Mouse (Mus musculus) limb, embryonic 10.5 days (tissue): Measurements from ENCODE around the gene Med22. TPM values are rescaled to one million over a fixed set of nuclear protein-coding genes. Genes with fewer than 3 reads are reported as not detected.
A peak's percentile ranks its signal among the peaks of the same experiment; 100 is the strongest.

Source experiments
- DNase-seq: peaks from one replicate; pipeline ENCODE4 v3.0.0-alpha.2; 2017; ENCODE audit warnings: low spot score
- H3K27ac ChIP-seq: fragments of 300-500 bp; sonication (generic); 2 replicates; pipeline ENCODE4 v1.5.1; 2016; ENCODE audit warnings: mild to moderate bottlenecking
- H3K27me3 ChIP-seq: fragments of 300-500 bp; sonication (generic); 2 replicates; pipeline ENCODE4 v1.6.1; 2016; ENCODE audit warnings: low read depth, mild to moderate bottlenecking; ENCODE audit not compliant: poor library complexity, severe bottlenecking
- H3K36me3 ChIP-seq: fragments of 300-500 bp; sonication (generic); 2 replicates; pipeline ENCODE4 v1.6.1; 2016; ENCODE audit warnings: mild to moderate bottlenecking, moderate library complexity
- H3K4me1 ChIP-seq: fragments of 300-500 bp; sonication (generic); 2 replicates; pipeline ENCODE4 v1.6.1; 2016
- H3K4me3 ChIP-seq: fragments of 300-500 bp; sonication (generic); 2 replicates; pipeline ENCODE4 v1.5.1; 2016; ENCODE audit warnings: mild to moderate bottlenecking, moderate library complexity
- H3K9me3 ChIP-seq: fragments of 300-500 bp; sonication (generic); replicated peaks from 2 replicates; pipeline ENCODE4 v1.6.1; 2016; ENCODE audit warnings: mild to moderate bottlenecking
- WGBS: fragments of 180-500 bp; shearing (Covaris S2); methylation state at CpG from one replicate; pipeline ENCODE4 v1.1.7; 2016; 5-methylcytosine and 5-hydroxymethylcytosine counted together
- polyA plus RNA-seq: library from polyadenylated mRNA; unstranded; fragments of >200 nt; fragmentation: Nextera tagmentation; extraction: Ambion mirVana; gene quantifications from 2 replicates; pipeline ENCODE4 v1.2.1, GENCODE M21; 2016

Gene Med22
- polyA plus RNA-seq, 1 experiment from 2014 or later: 79.3 TPM

GRCm38 (mm10) chr2:26913416-26914147 is 3.1 kb upstream of the Med22 start:
- WGBS: 85% methylated on average over 17 of the region's 17 CpGs
- Histone ChIP-seq H3K36me3 (peaks cover 58% of the 10 kb centered on the region), H3K4me1 (peaks cover 65% of the 10 kb centered on the region), H3K27me3 (no peaks in the 10 kb centered on the region), H3K27ac (no peak overlapping the region), H3K4me3 (0 out of 2 replicates have a peak overlapping the region, but pooled peaks have one; percentile 1), H3K9me3 (no peaks in the 10 kb centered on the region)
- DNase-seq: no peak

DNA sequence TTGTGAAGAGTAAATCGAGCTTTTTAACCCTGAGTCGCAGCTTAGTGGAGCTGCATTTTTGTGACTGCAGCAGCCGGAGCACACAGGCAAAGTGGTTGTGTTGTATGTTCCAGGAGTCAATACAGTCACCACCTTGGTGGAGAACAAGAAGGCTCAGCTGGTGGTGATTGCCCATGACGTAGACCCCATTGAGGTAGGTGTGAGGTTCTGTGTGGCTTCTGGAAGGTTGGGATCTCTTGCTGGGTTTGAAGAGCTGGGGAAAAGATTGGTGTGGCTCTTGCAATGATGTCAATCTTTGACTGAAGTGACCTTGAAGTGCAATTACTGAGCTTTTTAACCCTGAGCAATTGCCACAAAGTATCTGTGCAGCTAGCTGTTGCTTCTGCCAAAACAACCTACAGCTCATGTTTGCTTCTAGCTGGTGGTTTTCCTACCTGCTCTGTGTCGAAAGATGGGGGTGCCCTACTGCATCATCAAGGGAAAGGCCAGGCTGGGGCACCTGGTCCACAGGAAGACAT is 1.8 kb upstream of the Med22 start:
- H3K4me3 ChIP-seq: peak overlapping the region; percentile 93
- WGBS: 73% methylated on average over 5 of the region's 5 CpGs
- 0 out of 2 replicates have a peak overlapping the region, but pooled peaks have one; percentile 98 for H3K27ac ChIP-seq
- DNase-seq: no peak
- H3K9me3 ChIP-seq: no peaks in the 10 kb centered on the region
- peaks cover 58% of the 10 kb centered on the region for H3K36me3 ChIP-seq
- peaks cover 55% of the 10 kb centered on the region for H3K4me1 ChIP-seq
- H3K27me3 ChIP-seq: no peaks in the 10 kb centered on the region

- no peaks in the 10 kb centered on the region for H3K9me3 ChIP-seq
- peaks cover 66% of the 10 kb centered on the region for H3K36me3 ChIP-seq
- peak; percentile 77 for DNase-seq
- peaks cover 45% of the 10 kb centered on the region for H3K4me1 ChIP-seq
- H3K27me3 ChIP-seq: no peaks in the 10 kb centered on the region
- H3K27ac ChIP-seq: peak overlapping the region; percentile 98
- under 1% methylated on average over 37 of the region's 37 CpGs for WGBS
- peak overlapping the region; percentile 93 for H3K4me3 ChIP-seq
Measured at GRCm38 (mm10) chr2:26910994-26911765, 703 bp upstream of the Med22 start.

DNA sequence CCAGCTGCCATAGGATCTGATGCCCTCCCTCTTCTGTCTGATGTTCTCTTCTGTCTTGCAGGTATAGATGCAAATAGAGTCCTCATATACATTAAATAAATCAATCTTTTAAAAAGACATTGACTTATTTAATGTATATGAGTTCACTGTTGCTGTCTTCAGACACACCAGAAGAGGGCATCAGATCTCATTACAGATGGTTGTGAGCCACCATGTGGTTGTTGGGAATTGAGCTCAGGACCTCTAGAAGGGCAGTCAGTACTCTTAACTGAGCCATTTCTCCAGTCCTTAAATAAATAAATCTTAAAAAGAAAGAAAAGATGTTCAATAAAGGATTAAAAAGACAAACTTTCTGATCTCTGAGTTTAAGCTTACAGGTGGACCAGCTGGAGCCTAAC is 1.1 kb downstream of the Med22 start:
- H3K9me3 ChIP-seq: no peaks in the 10 kb centered on the region

DNA sequence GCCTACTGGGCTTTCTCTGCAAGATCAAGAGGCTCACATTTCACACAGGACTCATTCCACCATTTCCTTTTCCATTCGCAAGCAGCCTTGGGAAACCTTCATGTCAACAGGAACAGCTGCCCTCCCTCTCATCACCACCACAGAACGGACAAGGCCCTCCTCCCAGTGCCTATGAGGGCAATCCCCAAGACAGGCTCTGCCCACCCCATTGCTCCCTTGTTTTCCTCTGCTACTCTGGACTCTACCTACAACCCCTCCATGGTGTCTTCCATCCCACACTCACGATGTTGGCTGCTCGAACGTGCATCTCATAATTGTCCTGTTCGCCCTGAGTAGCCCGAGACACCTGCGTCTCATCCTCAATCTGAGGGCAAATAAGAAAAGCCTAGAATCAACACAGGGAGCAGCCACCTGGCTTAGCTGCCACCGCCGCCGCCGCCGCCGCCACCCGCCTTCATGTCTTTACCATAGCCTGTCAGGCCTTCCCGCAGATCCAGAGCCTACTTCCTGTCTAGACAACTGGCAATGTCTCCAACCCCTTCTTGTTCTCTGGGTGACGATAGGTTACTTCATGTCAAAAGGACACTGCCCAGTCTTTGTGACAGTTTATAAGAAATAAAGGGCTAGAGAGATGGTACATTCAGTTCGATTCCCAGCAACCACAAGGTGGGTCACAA is 1.6 kb downstream of the Med22 start:
- Histone ChIP-seq H3K36me3 (peaks cover 79% of the 10 kb centered on the region), H3K27ac (no peak overlapping the region), H3K4me1 (peaks cover 32% of the 10 kb centered on the region), H3K27me3 (no peaks in the 10 kb centered on the region), H3K9me3 (no peaks in the 10 kb centered on the region), H3K4me3 (peak overlapping the region; percentile 93)
- WGBS: 92% methylated on average over 18 of the region's 18 CpGs
- no peak for DNase-seq

More for the DNA sequence above, 1.1 kb downstream of the Med22 start:
- peaks cover 79% of the 10 kb centered on the region for H3K36me3 ChIP-seq
- peak overlapping the region; percentile 93 for H3K4me3 ChIP-seq
- H3K27me3 ChIP-seq: no peaks in the 10 kb centered on the region
- no peak for DNase-seq
- peak overlapping the region; percentile 98; the same call in 1 of the 2 replicates for H3K27ac ChIP-seq
- H3K4me1 ChIP-seq: peaks cover 29% of the 10 kb centered on the region

DNA sequence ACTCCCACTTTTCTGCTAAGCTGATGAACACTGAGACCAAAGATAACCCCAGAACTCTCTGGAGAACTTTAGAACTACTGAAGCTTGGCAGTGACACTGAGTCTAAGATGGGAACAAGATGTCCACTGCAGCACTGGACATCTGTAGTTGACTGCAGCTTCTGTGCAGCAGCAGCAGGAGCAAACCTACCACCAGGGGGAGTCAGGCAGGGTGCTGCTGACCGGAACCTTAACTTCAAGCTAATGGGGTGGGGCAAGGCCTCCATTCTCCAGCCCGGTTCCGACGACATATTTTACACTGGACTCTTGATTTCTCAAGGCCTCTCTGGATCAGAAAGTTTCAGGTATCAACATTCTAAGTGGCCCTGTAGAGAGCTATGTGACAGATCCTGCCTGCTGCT is 3.4 kb downstream of the Med22 start:
- WGBS: 68% methylated on average over 4 of the region's 4 CpGs

DNA sequence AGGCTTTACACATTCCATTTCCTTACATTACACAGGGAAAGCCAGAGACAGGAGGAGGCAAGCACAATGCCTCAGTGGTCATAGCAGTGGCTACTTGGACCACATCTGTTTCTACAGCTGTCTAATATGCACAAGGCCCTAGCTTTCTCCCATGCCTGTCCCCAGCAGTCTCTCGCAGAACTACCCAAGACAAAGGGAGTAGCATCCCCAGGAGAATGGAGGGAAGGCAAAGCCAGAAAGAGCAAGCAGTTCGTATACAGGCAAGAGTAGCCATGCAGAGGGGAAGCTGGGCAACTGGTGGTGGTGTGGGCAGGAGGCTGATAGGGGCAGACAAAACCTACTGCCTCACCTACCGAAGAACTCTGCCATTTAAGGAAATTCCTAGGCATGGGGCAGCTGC is 4.0 kb downstream of the Med22 start:
- 95% methylated on average over 3 of the region's 3 CpGs for WGBS
- Histone ChIP-seq H3K4me3 (no peak overlapping the region), H3K4me1 (peaks cover 35% of the 10 kb centered on the region), H3K27me3 (no peaks in the 10 kb centered on the region), H3K27ac (no peak overlapping the region), H3K9me3 (no peaks in the 10 kb centered on the region), H3K36me3 (peaks cover 55% of the 10 kb centered on the region)
- no peak for DNase-seq

More for the DNA sequence above, 3.4 kb downstream of the Med22 start:
- DNase-seq: no peak
- Histone ChIP-seq H3K4me3 (no peak overlapping the region), H3K9me3 (no peaks in the 10 kb centered on the region), H3K27ac (no peak overlapping the region), H3K27me3 (no peaks in the 10 kb centered on the region), H3K4me1 (peaks cover 35% of the 10 kb centered on the region), H3K36me3 (peaks cover 62% of the 10 kb centered on the region)

GRCm38 (mm10) chr2:26905936-26906335 is 4.5 kb downstream of the Med22 start:
- no peaks in the 10 kb centered on the region for H3K9me3 ChIP-seq
- peaks cover 54% of the 10 kb centered on the region for H3K36me3 ChIP-seq
- H3K4me3 ChIP-seq: no peak overlapping the region
- 72% methylated on average over 2 of the region's 2 CpGs for WGBS
- DNase-seq: no peak
- H3K27me3 ChIP-seq: no peaks in the 10 kb centered on the region
- H3K4me1 ChIP-seq: peaks cover 40% of the 10 kb centered on the region
- no peak overlapping the region for H3K27ac ChIP-seq

- Histone ChIP-seq H3K9me3 (no peaks in the 10 kb centered on the region), H3K36me3 (peaks cover 72% of the 10 kb centered on the region), H3K27me3 (no peaks in the 10 kb centered on the region), H3K27ac (peak overlapping the region; percentile 88), H3K4me1 (peaks cover 29% of the 10 kb centered on the region), H3K4me3 (peak overlapping the region; percentile 89)
- WGBS: 18% methylated on average over 7 of the region's 7 CpGs
- DNase-seq: no peak
Measured at GRCm38 (mm10) chr2:26903311-26903710, 7.2 kb downstream of the Med22 start.

DNA sequence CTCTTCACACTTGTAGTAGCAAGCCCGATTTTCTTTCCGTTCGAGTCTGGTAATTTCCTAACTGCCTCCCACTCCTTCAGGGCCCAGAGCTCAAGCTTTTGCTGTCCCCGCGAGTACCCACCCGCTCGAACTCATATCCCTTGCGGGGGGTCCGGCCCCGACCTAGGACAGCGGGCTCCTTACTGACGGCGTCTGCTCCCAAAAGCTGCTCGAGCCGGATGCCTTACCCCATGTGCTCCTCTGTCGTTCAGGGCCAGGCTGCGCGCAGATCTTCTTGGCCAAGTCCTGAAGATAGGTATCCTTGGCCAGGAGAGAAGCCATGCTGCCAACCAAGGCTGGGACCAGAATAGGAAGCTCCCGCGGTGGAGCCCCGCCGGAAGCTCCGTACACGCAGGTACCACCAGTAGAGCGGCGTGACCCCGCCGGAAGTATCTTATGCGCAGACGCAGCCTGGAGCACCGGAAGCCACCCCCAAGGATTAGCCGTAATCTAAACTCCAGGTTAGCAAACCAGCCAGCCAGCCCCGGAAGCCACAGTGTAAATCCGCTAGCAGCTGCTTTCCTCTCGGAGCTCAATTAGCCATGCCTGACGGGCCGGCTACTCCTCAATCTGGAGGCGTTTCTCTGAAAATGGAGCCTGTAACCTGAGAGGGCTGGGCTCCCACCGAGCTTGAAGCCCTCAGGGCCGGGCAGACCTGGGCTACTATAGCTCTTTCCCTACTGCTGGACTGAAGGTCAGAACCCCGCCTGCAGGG is 7.8 kb downstream of the Med22 start, which contains the start of gene Surf6:
Gene Surf6, minus strand, starts transcription at position 413 of the 754 bp plus-strand sequence.
- under 1% methylated on average over 41 of the region's 41 CpGs for WGBS
- peaks cover 29% of the 10 kb centered on the region for H3K4me1 ChIP-seq
- peak within 1 kb of the TSS; percentile 88 for H3K27ac ChIP-seq
- no peaks in the 10 kb centered on the region for H3K27me3 ChIP-seq
- H3K4me3 ChIP-seq: peak within 1 kb of the TSS; percentile 89
- DNase-seq: peak; percentile 98
- no peaks in the 10 kb centered on the region for H3K9me3 ChIP-seq
- peaks cover 72% of the 10 kb centered on the region for H3K36me3 ChIP-seq

DNA sequence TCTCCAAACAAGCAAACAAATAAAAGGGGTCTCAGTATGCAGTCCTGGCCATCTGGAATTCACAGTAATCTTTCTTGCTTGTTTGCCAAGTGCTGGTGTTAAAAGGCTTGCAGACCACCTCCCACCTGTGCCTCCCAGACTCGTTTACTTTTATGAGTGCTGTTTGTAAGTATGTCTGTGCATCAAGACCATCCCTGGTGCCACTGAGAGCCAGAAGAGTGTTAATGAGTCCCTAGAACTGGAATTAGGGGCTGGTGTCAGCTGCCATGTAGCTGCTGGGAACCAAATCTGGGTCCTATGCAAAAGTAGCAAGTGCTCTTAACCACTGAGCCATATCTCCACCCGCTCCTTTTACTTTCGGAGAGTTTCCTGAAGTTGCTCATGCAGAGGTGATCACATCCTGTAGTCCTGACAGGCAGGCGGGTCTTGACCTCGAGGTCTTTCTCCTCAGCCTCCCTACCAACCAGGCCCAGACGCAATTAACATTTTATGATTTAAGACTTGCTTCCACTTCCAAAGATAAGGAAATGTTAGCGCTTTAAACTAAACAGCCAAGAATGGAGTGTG is 8.6 kb downstream of the Med22 start:
- Histone ChIP-seq H3K4me1 (peaks cover 29% of the 10 kb centered on the region), H3K9me3 (no peaks in the 10 kb centered on the region), H3K27me3 (no peaks in the 10 kb centered on the region), H3K36me3 (peaks cover 72% of the 10 kb centered on the region), H3K4me3 (peak overlapping the region; percentile 89), H3K27ac (peak overlapping the region; percentile 88)
- DNase-seq: no peak
- 7% methylated on average over 7 of the region's 7 CpGs for WGBS

GRCm38 (mm10) chr2:26900731-26901130 is 9.7 kb downstream of the Med22 start:
- Histone ChIP-seq H3K9me3 (no peaks in the 10 kb centered on the region), H3K4me1 (peaks cover 29% of the 10 kb centered on the region), H3K36me3 (peaks cover 72% of the 10 kb centered on the region), H3K27me3 (no peaks in the 10 kb centered on the region), H3K4me3 (no peak overlapping the region; the same call in 1 of the 2 replicates), H3K27ac (no peak overlapping the region)
- WGBS: 82% methylated on average over 1 of the region's 1 CpGs
- no peak for DNase-seq
